Mouse (Mus musculus) thymus, adult 18-20 months (tissue): ENCODE measurements around the gene Cyp26a1.

Experiments
- DNase-seq, 2 experiments: peaks; one replicate each; pipeline ENCODE4 v3.0.0; 2022; ENCODE audit warnings: mixed read lengths in 2 of 2

Cyp26a1 gene

GRCm38 (mm10) chr19:37699711-37700110 is 2.1 kb downstream of the Cyp26a1 start:
- no peak for DNase-seq

- no peak for DNase-seq
These were observed 4.9 kb downstream of the Cyp26a1 start for GRCm38 (mm10) chr19:37702377-37703076.

DNA sequence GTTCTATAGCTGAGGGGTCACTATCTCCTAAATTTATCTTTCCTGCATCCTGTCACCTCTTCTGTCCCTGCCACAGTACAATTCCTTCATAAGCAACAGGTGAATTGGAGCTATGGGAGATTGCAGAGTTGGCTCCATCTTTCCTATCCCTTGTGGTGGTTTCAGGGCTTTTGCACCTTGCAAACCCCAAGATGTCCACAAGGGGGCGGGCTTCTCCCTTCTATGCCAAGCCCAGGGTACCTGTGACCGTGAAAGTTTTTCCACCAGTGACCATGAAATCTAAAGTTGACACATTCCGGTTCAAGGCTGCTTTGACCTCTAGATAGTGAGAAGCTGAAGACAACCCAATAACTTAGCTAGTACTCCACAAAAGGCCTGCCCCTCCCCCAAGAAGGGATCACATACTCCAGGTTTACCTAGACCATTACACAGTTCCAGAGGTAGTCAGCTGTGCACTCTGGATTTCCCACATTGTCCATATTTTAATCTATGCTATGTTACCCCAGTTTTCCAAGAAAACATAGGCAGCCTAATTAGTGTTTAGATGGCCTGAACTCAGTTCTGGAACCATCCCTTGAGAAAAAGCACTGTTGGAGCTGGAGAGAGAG is 6.4 kb downstream of the Cyp26a1 start:
- peak; percentile 15 to 16 for DNase-seq

DNA sequence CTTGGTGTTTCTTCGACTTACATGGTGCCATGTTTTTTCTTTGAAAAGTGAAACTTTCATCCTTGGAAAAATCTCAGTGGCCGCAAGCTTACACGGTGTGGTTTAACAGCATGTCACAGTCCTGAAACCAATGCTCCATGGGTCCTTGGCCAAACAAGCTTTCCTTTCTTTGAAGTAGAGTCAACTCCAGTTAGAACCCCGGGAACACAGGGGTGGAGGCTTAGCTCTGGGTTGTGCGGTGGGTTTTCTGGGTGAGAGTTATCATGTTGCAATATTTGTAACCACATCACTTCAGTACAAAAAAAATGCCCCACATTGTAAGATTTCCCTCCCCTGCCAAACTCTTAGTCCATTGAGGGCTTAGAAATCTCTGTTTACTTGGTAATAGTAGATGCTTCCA is 8.1 kb downstream of the Cyp26a1 start:
- no peak for DNase-seq

- DNase-seq = no peak
These were observed 17.1 kb downstream of the Cyp26a1 start for GRCm38 (mm10) chr19:37714681-37715080.

GRCm38 (mm10) chr19:37715980-37716379 is 18.4 kb downstream of the Cyp26a1 start:
- no peak for DNase-seq

- no peak for DNase-seq
These were observed 19.1 kb downstream of the Cyp26a1 start for GRCm38 (mm10) chr19:37716524-37717175.

GRCm38 (mm10) chr19:37719166-37719565 is 21.6 kb downstream of the Cyp26a1 start:
- DNase-seq = no peak

GRCm38 (mm10) chr19:37724591-37724990 is 27.0 kb downstream of the Cyp26a1 start:
- DNase-seq = no peak

- no peak for DNase-seq
These were observed 29.0 kb downstream of the Cyp26a1 start for GRCm38 (mm10) chr19:37726585-37726984.

GRCm38 (mm10) chr19:37727366-37727765 is 29.8 kb downstream of the Cyp26a1 start:
- no peak for DNase-seq

- DNase-seq = no peak
These were observed 37.8 kb downstream of the Cyp26a1 start for GRCm38 (mm10) chr19:37735426-37735825.

GRCm38 (mm10) chr19:37738575-37738974 is 41.0 kb downstream of the Cyp26a1 start:
- no peak for DNase-seq

GRCm38 (mm10) chr19:37740043-37740442 is 42.4 kb downstream of the Cyp26a1 start:
- no peak for DNase-seq
